8 mouse cellular contexts compared by ENCODE assay signal in the genomic region with DNA sequence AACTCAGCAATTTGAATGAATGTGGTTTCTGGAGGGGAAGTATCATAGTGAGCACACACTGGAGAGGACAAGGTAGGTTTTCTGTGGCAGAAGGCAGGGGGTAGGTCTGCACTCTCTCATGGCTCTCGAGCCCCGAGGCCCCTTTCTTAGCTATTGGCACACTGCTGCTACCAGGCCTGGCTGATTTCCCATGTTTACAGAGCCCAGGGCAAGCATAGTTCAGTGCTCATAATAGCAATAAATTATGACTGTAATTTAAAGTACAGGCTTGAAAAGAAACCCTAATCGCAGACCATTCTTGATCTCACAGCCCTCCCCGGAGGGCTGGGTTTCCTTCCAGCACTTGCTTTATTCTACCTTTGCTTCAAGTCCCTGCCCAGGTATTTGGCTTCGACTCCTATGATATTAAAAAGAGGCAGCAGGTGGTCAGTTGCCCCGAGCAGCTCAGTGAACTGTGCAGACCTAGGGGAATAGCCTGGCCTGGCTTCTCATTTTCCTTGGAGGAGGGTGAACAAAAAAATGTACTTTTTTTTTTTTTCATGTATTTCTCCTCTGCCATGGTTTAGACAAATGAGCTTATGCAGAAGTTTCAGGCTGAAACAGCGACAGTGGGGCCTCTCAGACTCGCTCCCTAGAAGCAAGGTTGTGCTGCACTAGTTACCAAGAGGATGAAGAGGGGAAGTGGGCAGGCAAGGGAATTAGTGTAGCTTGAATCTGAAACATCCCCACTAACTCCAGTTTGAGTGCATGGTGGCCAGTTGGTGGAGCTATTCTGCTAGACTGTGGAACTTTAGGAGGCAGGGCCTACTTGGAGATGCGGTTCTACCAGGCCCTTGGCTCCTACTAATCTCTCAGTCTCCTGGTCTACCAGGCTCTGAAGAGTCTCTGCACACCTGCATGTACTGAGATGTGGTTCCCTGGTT.
DNase-seq lines count a peak whose midpoint lies in the region; ATAC-seq and TF ChIP-seq lines count a peak whose summit lies in the region.

No protein-coding gene starts in this region.

- no peaks in the 10 kb centered on the region for H3K27me3 ChIP-seq in forebrain, embryonic 12.5 days
- no peaks in the 10 kb centered on the region for H3K27me3 ChIP-seq in forebrain, embryonic 11.5 days (ENCODE audit: control insufficient read depth, insufficient read depth, low read length)
- no peaks in the 10 kb centered on the region for H3K27me3 ChIP-seq in kidney, adult 2 months (replicated peaks; ENCODE audit: control insufficient read depth, insufficient read depth, low read length)

- TF ChIP-seq CTCF in kidney, adult 2 months (conservative IDR thresholded peaks at IDR 0.05; ENCODE audit: insufficient read depth, insufficient read length, low read depth, low read length): no peak; the same call in 1 of the 2 replicates

- no peaks in the 10 kb centered on the region for H3K36me3 ChIP-seq in forebrain, embryonic 12.5 days (replicated peaks)
- H3K36me3 ChIP-seq in forebrain, embryonic 11.5 days (ENCODE audit: control insufficient read depth, insufficient read depth, low read length): no peaks in the 10 kb centered on the region
- no peaks in the 10 kb centered on the region for H3K36me3 ChIP-seq in kidney, adult 2 months (ENCODE audit: control insufficient read depth, insufficient read depth, low read length)

- WGBS in forebrain, embryonic 12.5 days: 64% methylated on average over 9 of the region's 9 CpGs
- 68% methylated on average over 9 of the region's 9 CpGs for WGBS in forebrain, embryonic 11.5 days
- WGBS in kidney, adult 2 months: 22% methylated on average over 9 of the region's 9 CpGs

- no peaks in the 10 kb centered on the region for H3K9me3 ChIP-seq in forebrain, embryonic 12.5 days
- H3K9me3 ChIP-seq in forebrain, embryonic 11.5 days (ENCODE audit: control insufficient read depth, low read length): no peaks in the 10 kb centered on the region

- no peak for ATAC-seq in forebrain, embryonic 12.5 days (ENCODE audit: low FRiP score)
- no peak for ATAC-seq in forebrain, embryonic 11.5 days (replicated peaks; ENCODE audit: low FRiP score)
- ATAC-seq in megakaryocyte-erythroid progenitor cell, adult 5-6 weeks (replicated peaks; ENCODE audit: low FRiP score, low TSS enrichment, poor library complexity, severe bottlenecking): peak; percentile 70

- H3K9ac ChIP-seq in forebrain, embryonic 12.5 days: no peak overlapping the region
- no peak overlapping the region for H3K9ac ChIP-seq in forebrain, embryonic 11.5 days (ENCODE audit: low read length)

- H3K4me1 ChIP-seq in forebrain, embryonic 12.5 days: peaks cover 8% of the 10 kb centered on the region; the same call in 1 of the 2 replicates
- 0 out of 2 replicates have a peak, but pooled peaks cover 1% of the 10 kb centered on the region for H3K4me1 ChIP-seq in forebrain, embryonic 11.5 days (replicated peaks; ENCODE audit: control insufficient read depth, insufficient read depth, low read length)
- peaks cover 65% of the 10 kb centered on the region for H3K4me1 ChIP-seq in kidney, adult 2 months (ENCODE audit: control insufficient read depth, insufficient read depth, low read length)

- 0 out of 2 replicates have a peak overlapping the region, but pooled peaks have one; percentile 6 for H3K27ac ChIP-seq in forebrain, embryonic 12.5 days
- H3K27ac ChIP-seq in forebrain, embryonic 11.5 days (ENCODE audit: low read depth, low read length): no peak overlapping the region
- peak overlapping the region; percentile 72 for H3K27ac ChIP-seq in kidney, adult 2 months (ENCODE audit: insufficient read depth, low read depth, low read length)

- H3K4me2 ChIP-seq in forebrain, embryonic 12.5 days: no peak overlapping the region
- H3K4me2 ChIP-seq in forebrain, embryonic 11.5 days (ENCODE audit: low read depth, low read length, severe bottlenecking): no peak overlapping the region

- no peak for DNase-seq in forebrain, embryonic 11.5 days (ENCODE audit: low spot score)
- DNase-seq in 3T3-L1 (ENCODE audit: low read depth, low spot score): peak; percentile 41
- DNase-seq in cerebellum, postnatal 14 days: peak; percentile 38 to 49
- DNase-seq in kidney, adult 2 months: peak; percentile 89
- DNase-seq in right cerebral cortex, postnatal 4 days: no peak
- DNase-seq in MN1 (ENCODE audit: low spot score): no peak

- no peak overlapping the region for H3K4me3 ChIP-seq in forebrain, embryonic 12.5 days (replicated peaks)
- no peak overlapping the region for H3K4me3 ChIP-seq in forebrain, embryonic 11.5 days (ENCODE audit: low read depth, low read length)
- H3K4me3 ChIP-seq in kidney, adult 2 months (ENCODE audit: insufficient read depth, low read depth, low read length): no peak overlapping the region

- TF ChIP-seq POLR2A in kidney, adult 2 months (IDR thresholded peaks at IDR 0.05; ENCODE audit: low read depth, low read length): no peak

Comparison
In these comparisons a context has a peak if more than half of its experiments do, and no peak if none do; other contexts are left out.
1. DNase-seq: peak in 3T3-L1 (single experiment), cerebellum, postnatal 14 days (2 of 2) and kidney, adult 2 months (single experiment); none in forebrain, embryonic 11.5 days (single experiment), right cerebral cortex, postnatal 4 days (single experiment) and MN1 (single experiment).